In genomic region chr17:86123146-86123545, GRCm38 (mm10) we compare ENCODE assay signal across 19 mouse cellular contexts. TPM values are rescaled to one million over a fixed set of nuclear protein-coding genes. Genes with fewer than 3 reads are reported as not detected.
DNase-seq lines count a peak whose midpoint lies in the region; TF ChIP-seq lines count a peak whose summit lies in the region.
"Had no signal": no experiment of that assay in that cellular context is flagged by ENCODE, and none has a peak within 500 bp of the region (broad histone marks: within the 10 kb centered on the region; RNA-seq: fewer than 3 reads in every experiment).

No protein-coding gene starts in this region.

- H3K4me1 ChIP-seq in CH12.LX (ENCODE audit: control insufficient read depth in 1 of 2, insufficient read depth in 2 of 2): peaks cover 1 to 29% of the 10 kb centered on the region in 2 experiments; a peak in 2 of 4 replicates
- H3K4me1 ChIP-seq: forebrain, embryonic 10.5 days; forebrain, embryonic 13.5 days; hindbrain, embryonic 12.5 days; hindbrain, embryonic 15.5 days had no signal

- H3K27me3 ChIP-seq in CH12.LX (replicated peaks): no peaks in the 10 kb centered on the region
- H3K27me3 ChIP-seq: forebrain, embryonic 13.5 days; hindbrain, embryonic 12.5 days; hindbrain, embryonic 15.5 days had no signal

- no peak for TF ChIP-seq RAD21 in CH12.LX (IDR thresholded peaks at IDR 0.05; ENCODE audit: low read depth, low read length)

- dilution Hi-C loops in CH12.LX (cut with MboI; ENCODE audit: extremely low pct_ligation_motif_present, extremely low pct_unique_long_range_greater_than_20kb, low sequenced_read_pairs): no loop called here

- H3K36me3 ChIP-seq in CH12.LX (replicated peaks in 1 of 2; ENCODE audit: control insufficient read depth in 1 of 2, insufficient read depth in 1 of 2, low read length in 1 of 2): peaks cover 44 to 78% of the 10 kb centered on the region in 2 experiments

- TF ChIP-seq CTCF in CH12.LX (conservative IDR thresholded peaks at IDR 0.05 in 1 of 2, IDR thresholded peaks at IDR 0.05 in 1 of 2; ENCODE audit: low read depth in 2 of 2, low read length in 2 of 2): no peak

- no peaks in the 10 kb centered on the region for H3K79me2 ChIP-seq in CH12.LX (replicated peaks; ENCODE audit: control insufficient read depth, extremely low read depth, insufficient read depth, poor library complexity, severe bottlenecking)

- no peak for DNase-seq in CH12.LX (ENCODE audit: extremely low read depth)
- DNase-seq in forelimb bud, embryonic 11.5 days (ENCODE audit: low read depth, low spot score): peak; percentile 0
- DNase-seq in natural killer cell, adult 2 months (ENCODE audit: low spot score in 2 of 2): peak; percentile 58 to 83
- DNase-seq in thymus, postnatal 10 days (ENCODE audit: low spot score in 2 of 2): no peak
- no peak for DNase-seq in yolk sac, embryonic 10.5 days (ENCODE audit: low spot score)
- no peak for DNase-seq in cerebellum, adult 18-20 months
- DNase-seq: adrenal gland, adult 8-10 months; adrenal gland, postnatal 25 days; B cell, adult 2 months; cerebellum, adult 11-12 months; cerebellum, adult 9-10 months; cerebellum, postnatal 14 days; gastrocnemius, postnatal 25 days; heart, adult 2 months had no signal

- no peak for TF ChIP-seq EP300 in CH12.LX (IDR thresholded peaks at IDR 0.05; ENCODE audit: low read length)

- no peak overlapping the region for H3K4me3 ChIP-seq in CH12.LX (replicated peaks in 1 of 3; ENCODE audit: low read depth in 2 of 3, low read length in 2 of 3, poor library complexity in 1 of 3)
- H3K4me3 ChIP-seq: forebrain, embryonic 10.5 days; forebrain, embryonic 13.5 days; heart, adult 2 months; hindbrain, embryonic 12.5 days; hindbrain, embryonic 15.5 days had no signal

- H3K9ac ChIP-seq in CH12.LX (ENCODE audit: insufficient read depth, low read depth): no peak overlapping the region
- H3K9ac ChIP-seq: forebrain, embryonic 13.5 days; hindbrain, embryonic 12.5 days; hindbrain, embryonic 15.5 days had no signal

- H3K9me3 ChIP-seq in CH12.LX (replicated peaks; ENCODE audit: low read length): no peaks in the 10 kb centered on the region
- H3K9me3 ChIP-seq: forebrain, embryonic 10.5 days; forebrain, embryonic 13.5 days; hindbrain, embryonic 12.5 days; hindbrain, embryonic 15.5 days had no signal

- H3K27ac ChIP-seq in CH12.LX (ENCODE audit: insufficient read depth, low read depth): no peak overlapping the region; the same call in 1 of the 2 replicates
- H3K27ac ChIP-seq: forebrain, embryonic 10.5 days; forebrain, embryonic 13.5 days; heart, adult 2 months; hindbrain, embryonic 12.5 days; hindbrain, embryonic 15.5 days had no signal

- no peak overlapping the region for H3K4me2 ChIP-seq in CH12.LX (ENCODE audit: insufficient read depth, low read depth, poor library complexity, severe bottlenecking)
- H3K4me2 ChIP-seq: forebrain, embryonic 13.5 days; heart, embryonic 11.5 days; hindbrain, embryonic 12.5 days; hindbrain, embryonic 15.5 days had no signal

- in situ Hi-C loops in CH12.LX (cut with MboI; ENCODE audit: low pct_ligation_motif_present, low pct_unique_long_range_greater_than_20kb, low sequenced_read_pairs): no loop called here

- TF ChIP-seq POLR2A in CH12.LX (IDR thresholded peaks at IDR 0.05; ENCODE audit: low read depth, low read length): no peak

TF ChIP-seq in CH12.LX, 34 proteins besides CTCF, POLR2A, EP300 and RAD21:
- TF ChIP-seq CHD1 (IDR thresholded peaks at IDR 0.05; ENCODE audit: low read depth, low read length): no peak
- 0 out of 2 replicates have a peak, but pooled peaks have one; percentile 2 for TF ChIP-seq USF1 (IDR thresholded peaks at IDR 0.05; ENCODE audit: low read depth, low read length)
- TF ChIP-seq CHD2 (IDR thresholded peaks at IDR 0.05; ENCODE audit: low read length): no peak
- TF ChIP-seq ZKSCAN1 (IDR thresholded peaks at IDR 0.05; ENCODE audit: borderline replicate concordance, low read depth, low read length): no peak

RNA-seq across cellular contexts. Expression of gene Srbd1, which starts 21.8 kb away (rescaled TPM):
- total RNA-seq in CH12.LX (2012; rRNA removed) (21.5 and 24.9 TPM in 2 replicates), CH12.LX (2014; rRNA removed) (24.8 and 25.7 TPM in 2 replicates)
- polyA plus RNA-seq in CH12.LX (2012; ENCODE audit: insufficient read length, low read depth): 33.0 and 34.5 TPM in 2 replicates

RNA-seq across cellular contexts. Expression of gene Prkce, which starts 44.4 kb away (rescaled TPM):
- total RNA-seq in CH12.LX (2012; rRNA removed): 10.2 and 11.4 TPM in 2 replicates
- total RNA-seq in CH12.LX (2014; rRNA removed): 4.0 and 4.1 TPM in 2 replicates
- 10.7 and 13.2 TPM in 2 replicates for polyA plus RNA-seq in CH12.LX (2012; ENCODE audit: insufficient read length, low read depth)

Comparison
In these comparisons a context has a peak if more than half of its experiments do, and no peak if none do; other contexts are left out.
1. DNase-seq: peak in forelimb bud, embryonic 11.5 days (single experiment) and natural killer cell, adult 2 months (2 of 2); none in CH12.LX (single experiment), thymus, postnatal 10 days (0 of 2), yolk sac, embryonic 10.5 days (single experiment) and cerebellum, adult 18-20 months (0 of 2).